Mouse (Mus musculus): ENCODE data around the gene Trappc1.
A peak's percentile ranks its signal among the peaks of the same experiment; 100 is the strongest.

Trappc1 gene

GRCm38 (mm10) chr11:69328517-69328916 lies 4.7 kb downstream of the Trappc1 start:
- DNase-seq (ENCODE audit: low read depth, low spot score), result no peak

- DNase-seq (ENCODE audit: low read depth, low spot score), result no peak
Observed at GRCm38 (mm10) chr11:69331152-69331551, 7.4 kb downstream of the Trappc1 start.

GRCm38 (mm10) chr11:69331929-69332405 lies 8.2 kb downstream of the Trappc1 start:
- peak; percentile 84 for DNase-seq (ENCODE audit: low read depth, low spot score)

- no peak for DNase-seq (ENCODE audit: low read depth, low spot score)
Observed at GRCm38 (mm10) chr11:69332713-69333253, 9.0 kb downstream of the Trappc1 start.

- peak; percentile 53 for DNase-seq (ENCODE audit: low read depth, low spot score)
Observed at GRCm38 (mm10) chr11:69333922-69334321, 10.1 kb downstream of the Trappc1 start.

GRCm38 (mm10) chr11:69334796-69335195 lies 11.0 kb downstream of the Trappc1 start:
- no peak for DNase-seq (ENCODE audit: low read depth, low spot score)

GRCm38 (mm10) chr11:69340161-69341131 lies 16.7 kb downstream of the Trappc1 start, which contains the start of gene Rnf227:
Gene Rnf227, plus strand, starts transcription at chr11:69340461.
- DNase-seq (ENCODE audit: low read depth, low spot score), result peak; percentile 88

GRCm38 (mm10) chr11:69346441-69346840 lies 22.7 kb downstream of the Trappc1 start:
- DNase-seq (ENCODE audit: low read depth, low spot score), result no peak

- DNase-seq (ENCODE audit: low read depth, low spot score), result no peak
Observed at GRCm38 (mm10) chr11:69356544-69356943, 32.8 kb downstream of the Trappc1 start.

GRCm38 (mm10) chr11:69357690-69358089 lies 33.9 kb downstream of the Trappc1 start:
- no peak for DNase-seq (ENCODE audit: low read depth, low spot score)

GRCm38 (mm10) chr11:69362021-69362420 lies 38.2 kb downstream of the Trappc1 start:
- DNase-seq (ENCODE audit: low read depth, low spot score), result no peak

GRCm38 (mm10) chr11:69362479-69362878 lies 38.7 kb downstream of the Trappc1 start:
- DNase-seq (ENCODE audit: low read depth, low spot score), result no peak

- DNase-seq (ENCODE audit: low read depth, low spot score), result no peak
Observed at GRCm38 (mm10) chr11:69364376-69364775, 40.6 kb downstream of the Trappc1 start.

- peak; percentile 39 for DNase-seq (ENCODE audit: low read depth, low spot score)
Observed at GRCm38 (mm10) chr11:69364910-69365309, 41.1 kb downstream of the Trappc1 start.

GRCm38 (mm10) chr11:69365722-69366121 lies 41.9 kb downstream of the Trappc1 start:
- peak; percentile 25 for DNase-seq (ENCODE audit: low read depth, low spot score)

- DNase-seq (ENCODE audit: low read depth, low spot score), result peak; percentile 97
Observed at GRCm38 (mm10) chr11:69366157-69366854, 42.5 kb downstream of the Trappc1 start.

- peak; percentile 69 for DNase-seq (ENCODE audit: low read depth, low spot score)
Observed at GRCm38 (mm10) chr11:69366855-69367615, 43.3 kb downstream of the Trappc1 start.

- peak; percentile 54 for DNase-seq (ENCODE audit: low read depth, low spot score)
Observed at GRCm38 (mm10) chr11:69367616-69368355, 44.0 kb downstream of the Trappc1 start.

- peak; percentile 68 for DNase-seq (ENCODE audit: low read depth, low spot score)
Observed at GRCm38 (mm10) chr11:69368356-69369214, 44.8 kb downstream of the Trappc1 start.

All from CD4-positive, CD25-positive, alpha-beta regulatory T cell, adult 2 months (primary cell).